10 mouse cellular contexts compared by ENCODE assay signal in the genomic region with DNA sequence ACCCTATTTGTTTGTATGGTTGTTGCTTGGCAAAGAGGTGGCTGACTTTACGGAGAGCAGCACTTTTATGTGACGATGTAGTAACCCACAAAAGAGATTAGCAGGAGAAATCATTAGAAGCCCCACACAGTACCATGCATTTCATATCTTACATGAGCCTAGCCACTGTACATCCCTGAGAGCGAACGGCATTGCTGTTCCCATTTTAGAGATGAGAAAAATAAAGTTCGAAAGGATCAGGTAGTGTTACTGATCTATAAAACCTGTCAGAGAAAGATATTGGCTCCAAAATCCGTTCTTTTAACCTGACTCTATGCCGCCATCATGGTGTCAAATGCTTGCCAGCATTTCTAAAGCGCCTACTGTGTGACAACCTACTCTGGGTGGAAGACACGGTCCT. TPM values are rescaled to one million over a fixed set of nuclear protein-coding genes. Genes with fewer than 3 reads are reported as not detected.
A peak's percentile ranks its signal among the peaks of the same experiment; 100 is the strongest.
DNase-seq lines count a peak whose midpoint lies in the region; ATAC-seq and TF ChIP-seq lines count a peak whose summit lies in the region.
"Had no signal": no experiment of that assay in that cellular context is flagged by ENCODE, and none has a peak within 500 bp of the region (broad histone marks: within the 10 kb centered on the region; RNA-seq: fewer than 3 reads in every experiment).

No protein-coding gene starts in this region.

- H3K27me3 ChIP-seq in heart, postnatal 0 days (ENCODE audit: control insufficient read depth, insufficient read depth, low read length), result no peaks in the 10 kb centered on the region
- no peaks in the 10 kb centered on the region for H3K27me3 ChIP-seq in hindbrain, embryonic 12.5 days
- no peaks in the 10 kb centered on the region for H3K27me3 ChIP-seq in midbrain, embryonic 11.5 days (ENCODE audit: control insufficient read depth, insufficient read depth, low read length)

- H3K4me1 ChIP-seq in heart, postnatal 0 days (ENCODE audit: control insufficient read depth, insufficient read depth), result peaks cover 24% of the 10 kb centered on the region
- peaks cover 19% of the 10 kb centered on the region for H3K4me1 ChIP-seq in bone marrow, adult 2 months (ENCODE audit: control insufficient read depth, insufficient read depth, low read length)
- peaks cover 27% of the 10 kb centered on the region for H3K4me1 ChIP-seq in hindbrain, embryonic 12.5 days
- peaks cover 23% of the 10 kb centered on the region for H3K4me1 ChIP-seq in midbrain, embryonic 11.5 days (ENCODE audit: control insufficient read depth, insufficient read depth, low read length)

- H3K27ac ChIP-seq in heart, postnatal 0 days (ENCODE audit: low read depth), result peak overlapping the region; percentile 96
- peak overlapping the region; percentile 97 for H3K27ac ChIP-seq in bone marrow, adult 2 months (ENCODE audit: control insufficient read depth, insufficient read depth, low read depth, low read length, poor library complexity)
- peak overlapping the region; percentile 97 for H3K27ac ChIP-seq in hindbrain, embryonic 12.5 days
- H3K27ac ChIP-seq in midbrain, embryonic 11.5 days (ENCODE audit: low read depth, low read length), result peak overlapping the region; percentile 100

- intact Hi-C loops in heart, postnatal 14 days (cut with DNase I), result no loop called here
- intact Hi-C loops in gastrocnemius, postnatal 14 days (cut with DNase I; ENCODE audit: low total_unique reads), result loop anchor here (2.0 to 10.0 kb wide), 2 partner anchors 47 to 95 kb away; no protein-coding TSS in a partner anchor

- no peak for DNase-seq in heart, postnatal 0 days (ENCODE audit: low spot score)
- DNase-seq in heart, postnatal 14 days, result no peak
- DNase-seq in midbrain, embryonic 11.5 days (ENCODE audit: low spot score, missing footprints), result peak; percentile 86
- DNase-seq in gastrocnemius, postnatal 14 days, result no peak
- DNase-seq in c-Kit-positive CD71-positive TER-119-positive erythroid progenitor cells, embryonic 14.5 days (ENCODE audit: low spot score), result no peak
- no peak for DNase-seq in frontal cortex, adult 2 months (ENCODE audit: extremely low spot score in 1 of 2, low spot score in 1 of 2)

- no peak overlapping the region for H3K9ac ChIP-seq in heart, postnatal 0 days (replicated peaks; ENCODE audit: low read depth, low read length)
- no peak overlapping the region for H3K9ac ChIP-seq in hindbrain, embryonic 12.5 days
- no peak overlapping the region for H3K9ac ChIP-seq in midbrain, embryonic 11.5 days (ENCODE audit: low read length)

- no peak for TF ChIP-seq POLR2A in bone marrow, adult 2 months (IDR thresholded peaks at IDR 0.05; ENCODE audit: borderline replicate concordance, control insufficient read depth, low read depth, low read length)

- no peak overlapping the region for H3K4me2 ChIP-seq in heart, postnatal 0 days (ENCODE audit: low read depth, low read length)
- no peak overlapping the region for H3K4me2 ChIP-seq in hindbrain, embryonic 12.5 days (replicated peaks)
- H3K4me2 ChIP-seq in midbrain, embryonic 11.5 days, result no peak overlapping the region

- H3K36me3 ChIP-seq in heart, postnatal 0 days (replicated peaks; ENCODE audit: control insufficient read depth, insufficient read depth, low read length), result no peaks in the 10 kb centered on the region
- no peaks in the 10 kb centered on the region for H3K36me3 ChIP-seq in hindbrain, embryonic 12.5 days
- H3K36me3 ChIP-seq in midbrain, embryonic 11.5 days (ENCODE audit: control insufficient read depth, insufficient read depth, low read length), result no peaks in the 10 kb centered on the region

- no peak overlapping the region for H3K4me3 ChIP-seq in heart, postnatal 0 days (ENCODE audit: low read depth, low read length)
- no peak overlapping the region for H3K4me3 ChIP-seq in bone marrow, adult 2 months (replicated peaks; ENCODE audit: control insufficient read depth, low read depth, low read length)
- H3K4me3 ChIP-seq in hindbrain, embryonic 12.5 days, result no peak overlapping the region
- H3K4me3 ChIP-seq in midbrain, embryonic 11.5 days (ENCODE audit: low read depth, low read length), result no peak overlapping the region

- no peak for ATAC-seq in heart, postnatal 0 days (ENCODE audit: insufficient read depth, low read depth)
- ATAC-seq in hindbrain, embryonic 12.5 days (ENCODE audit: low FRiP score), result no peak
- no peak for ATAC-seq in midbrain, embryonic 11.5 days (ENCODE audit: low FRiP score)

- no peak for TF ChIP-seq CTCF in heart, postnatal 0 days (IDR thresholded peaks at IDR 0.05; ENCODE audit: low read depth)
- no peak for TF ChIP-seq CTCF in bone marrow, adult 2 months (IDR thresholded peaks at IDR 0.05; ENCODE audit: control insufficient read depth, insufficient read depth, low read length)

- WGBS in heart, postnatal 0 days, result 76% methylated on average over 9 of the region's 9 CpGs
- 88% methylated on average over 9 of the region's 9 CpGs for WGBS in bone marrow, adult 2 months
- WGBS in hindbrain, embryonic 12.5 days, result 70% methylated on average over 9 of the region's 9 CpGs
- WGBS in midbrain, embryonic 11.5 days, result 63% methylated on average over 9 of the region's 9 CpGs

- no peak for TF ChIP-seq EP300 in heart, postnatal 0 days (IDR thresholded peaks at IDR 0.05; ENCODE audit: low read depth)

- H3K9me3 ChIP-seq in heart, postnatal 0 days (replicated peaks; ENCODE audit: control insufficient read depth, low read length), result no peaks in the 10 kb centered on the region
- no peaks in the 10 kb centered on the region for H3K9me3 ChIP-seq in hindbrain, embryonic 12.5 days (replicated peaks)
- peaks cover 3% of the 10 kb centered on the region; the same call in 1 of the 2 replicates for H3K9me3 ChIP-seq in midbrain, embryonic 11.5 days (ENCODE audit: control insufficient read depth, low read length)

RNA-seq across cellular contexts. Expression of gene Atf7ip, which starts 36.2 kb away (rescaled TPM):
- total RNA-seq in heart, postnatal 0 days (2014; rRNA removed; ENCODE audit: low replicate concordance), result 43.3 and 54.5 TPM in 2 replicates
- 16.5 and 19.2 TPM in 2 replicates for polyA plus RNA-seq in heart, postnatal 0 days (2015; fragmentation: Nextera tagmentation; extraction: Ambion mirVana)
- 100 to 1,000 TPM in 1 of 2 experiments, 10 to 100 TPM in 1; 92.6 to 107 TPM for total RNA-seq in heart, postnatal 14 days (2021)
- 39.2 and 53.1 TPM in 2 replicates for polyA plus RNA-seq in bone marrow, adult 2 months (2011; ENCODE audit: insufficient read depth, insufficient read length, low replicate concordance, missing spikeins)
- 63.8 and 77.2 TPM in 2 replicates for polyA plus RNA-seq in hindbrain, embryonic 12.5 days (2016; fragmentation: Nextera tagmentation; extraction: Ambion mirVana)
- 43.4 and 46.8 TPM in 2 replicates for polyA plus RNA-seq in midbrain, embryonic 11.5 days (2014; fragmentation: Nextera tagmentation; extraction: Ambion mirVana)
- 10 to 100 TPM; 32.8 to 51.9 TPM for total RNA-seq in gastrocnemius, postnatal 14 days (2021)
- 42.8 and 49.5 TPM in 2 replicates for polyA plus RNA-seq in frontal cortex, adult 2 months (2012; rRNA removed)

RNA-seq across cellular contexts. Expression of gene E330021D16Rik, which starts 54.4 kb away (rescaled TPM):
- total RNA-seq in heart, postnatal 0 days (2014; rRNA removed; ENCODE audit: low replicate concordance), result not detected in 2 replicates
- polyA plus RNA-seq in heart, postnatal 0 days (2015; fragmentation: Nextera tagmentation; extraction: Ambion mirVana), result not detected in 2 replicates
- total RNA-seq in heart, postnatal 14 days (2021), result not detected
- not detected in 2 replicates for polyA plus RNA-seq in bone marrow, adult 2 months (2011; ENCODE audit: insufficient read depth, insufficient read length, low replicate concordance, missing spikeins)
- not detected in 2 replicates for polyA plus RNA-seq in hindbrain, embryonic 12.5 days (2016; fragmentation: Nextera tagmentation; extraction: Ambion mirVana)
- polyA plus RNA-seq in midbrain, embryonic 11.5 days (2014; fragmentation: Nextera tagmentation; extraction: Ambion mirVana), result not detected in 2 replicates
- not detected for total RNA-seq in gastrocnemius, postnatal 14 days (2021)
- polyA plus RNA-seq in frontal cortex, adult 2 months (2012; rRNA removed), result not detected in 2 replicates
- total RNA-seq: common myeloid progenitor, adult 5-6 weeks; left cerebral cortex, postnatal 25 days had no signal
